Mouse (Mus musculus) cerebellum, adult 2 months (tissue): ENCODE results near the gene Cypt3.

ENCODE experiments used
- CTCF ChIP-seq: fragments of 200-500 bp; IDR thresholded peaks from 2 replicates; pipeline ENCODE4 v1.5.1; 2011; ENCODE audit warnings: low read depth, mild to moderate bottlenecking, control low read depth, low read length, moderate library complexity, borderline replicate concordance; ENCODE audit not compliant: insufficient read depth
- POLR2A ChIP-seq: fragments of 200-500 bp; IDR thresholded peaks from 2 replicates; pipeline ENCODE4 v1.6.1; 2011; ENCODE audit warnings: low read length, control low read depth, borderline replicate concordance; ENCODE audit not compliant: insufficient read depth

- TF ChIP-seq POLR2A (no peak), CTCF (no peak)
Observed at GRCm38 (mm10) chrX:153556634-153557033, 1.8 kb upstream of the Cypt3 start.
